Mouse (Mus musculus) lung, postnatal 4 days (tissue): ENCODE data around the gene Gm17482.
A peak's percentile ranks its signal among the peaks of the same experiment; 100 is the strongest.
"Not testable (repeated sequence)": the region's sequence is repeated elsewhere in the genome, so short reads cannot be mapped to it uniquely, and the experiment has no call there.

Experiments
- DNase-seq, 2 experiments: peaks; one replicate each; pipeline ENCODE4 v3.0.0; 2021

Gm17482 gene

GRCm38 (mm10) chr6:115227043-115227442 is at the start of gene Gm17482:
TSS of gene Gm17482 (plus strand) at chr6:115227343.
- DNase-seq, result no peak

DNA sequence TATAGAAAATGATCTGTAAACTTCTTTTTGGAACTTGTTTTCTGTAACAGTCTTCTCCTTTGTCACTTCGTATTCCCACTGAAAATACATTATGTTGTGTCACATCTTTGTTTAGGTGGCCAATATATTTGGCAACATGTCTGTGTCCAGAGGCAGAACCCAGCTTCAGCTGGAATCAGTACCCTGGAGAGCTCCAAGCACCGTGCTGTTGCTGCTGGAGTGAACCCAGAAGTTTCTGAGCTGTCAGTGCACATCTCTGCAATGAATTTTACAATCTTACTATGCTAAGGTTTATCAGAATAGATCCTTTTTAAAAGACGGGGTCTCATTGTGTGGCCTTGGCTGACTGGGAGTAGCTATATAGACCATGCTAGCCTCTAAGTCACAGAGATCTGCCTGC is 48.3 kb upstream of the Gm17482 start:
- peak; percentile 43 to 58 for DNase-seq

DNA sequence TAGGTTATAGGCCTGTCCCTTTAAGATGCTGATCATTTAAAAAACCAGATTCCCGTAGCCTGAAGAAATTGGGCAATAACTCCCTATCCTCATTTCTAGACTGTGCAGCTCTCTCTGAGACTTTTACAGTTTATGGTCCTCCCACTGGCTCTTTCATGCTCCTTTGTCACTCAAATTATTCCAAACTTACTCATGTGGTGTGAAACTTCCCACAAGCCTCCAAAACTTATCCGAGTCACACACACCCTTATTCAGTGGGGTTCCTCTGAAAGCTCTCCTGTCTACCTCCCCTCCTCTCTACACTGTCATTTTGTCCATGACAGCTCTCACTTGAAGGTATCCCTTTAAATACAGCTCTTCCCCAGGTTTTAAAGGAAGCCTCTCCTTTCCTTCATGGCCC is 46.0 kb upstream of the Gm17482 start:
- DNase-seq, result no peak

- DNase-seq, result no peak
Observed at GRCm38 (mm10) chr6:115191111-115191510, 36.0 kb upstream of the Gm17482 start.

GRCm38 (mm10) chr6:115200753-115201152 is 26.4 kb upstream of the Gm17482 start:
- no peak for DNase-seq

GRCm38 (mm10) chr6:115203029-115203428 is 24.1 kb upstream of the Gm17482 start:
- no peak for DNase-seq

GRCm38 (mm10) chr6:115210187-115210586 is 17.0 kb upstream of the Gm17482 start:
- no peak for DNase-seq

DNA sequence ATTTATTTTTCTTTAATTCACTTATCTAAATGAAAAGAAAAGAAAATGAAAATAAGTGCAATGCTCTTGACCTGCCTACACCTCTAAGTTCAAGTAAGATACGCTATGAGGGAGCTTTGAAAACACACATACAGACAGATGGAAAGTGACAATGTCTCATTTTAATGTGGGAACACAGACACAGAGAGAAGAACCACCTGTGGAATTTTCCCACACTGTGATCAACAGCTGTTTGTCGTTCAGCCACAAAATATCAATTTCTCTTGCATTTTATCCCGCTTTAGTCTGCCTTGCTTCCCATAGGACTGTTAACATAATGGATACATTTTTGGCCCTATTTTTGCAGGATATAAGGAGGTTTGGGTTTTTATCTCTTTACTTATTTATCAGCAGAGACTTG is 16.3 kb upstream of the Gm17482 start:
- DNase-seq, result no peak

- DNase-seq, result peak in 1 of 2 experiments; percentile 13
Observed at GRCm38 (mm10) chr6:115212132-115212903, 14.8 kb upstream of the Gm17482 start.

GRCm38 (mm10) chr6:115213129-115213528 is 14.0 kb upstream of the Gm17482 start:
- DNase-seq, result no peak

GRCm38 (mm10) chr6:115221215-115221641 is 5.9 kb upstream of the Gm17482 start:
- DNase-seq, result no peak

GRCm38 (mm10) chr6:115225519-115225918 is 1.6 kb upstream of the Gm17482 start:
- no peak for DNase-seq

DNA sequence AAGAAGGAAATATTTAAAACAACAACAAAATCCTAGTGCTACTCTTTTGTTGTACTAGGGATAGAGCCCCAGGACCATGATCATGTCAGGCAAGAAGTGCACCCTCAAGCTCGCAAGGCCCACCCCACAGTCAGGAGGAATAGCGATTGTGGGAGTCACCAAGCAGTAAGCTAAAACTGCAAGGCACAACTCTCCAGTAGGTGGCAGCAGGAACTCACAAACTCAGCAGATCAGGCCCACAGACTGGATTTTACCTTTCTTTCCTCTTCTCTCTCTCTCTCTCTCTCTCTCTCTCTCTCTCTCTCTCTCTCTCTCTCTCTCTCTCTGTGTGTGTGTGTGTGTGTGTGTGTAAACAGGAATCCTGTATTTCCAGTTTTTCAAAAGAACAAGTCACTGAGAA is 386 bp downstream of the Gm17482 start:
- peak; percentile 64 to 84 for DNase-seq

GRCm38 (mm10) chr6:115230557-115230956 is 3.4 kb downstream of the Gm17482 start:
- DNase-seq, result no peak

DNA sequence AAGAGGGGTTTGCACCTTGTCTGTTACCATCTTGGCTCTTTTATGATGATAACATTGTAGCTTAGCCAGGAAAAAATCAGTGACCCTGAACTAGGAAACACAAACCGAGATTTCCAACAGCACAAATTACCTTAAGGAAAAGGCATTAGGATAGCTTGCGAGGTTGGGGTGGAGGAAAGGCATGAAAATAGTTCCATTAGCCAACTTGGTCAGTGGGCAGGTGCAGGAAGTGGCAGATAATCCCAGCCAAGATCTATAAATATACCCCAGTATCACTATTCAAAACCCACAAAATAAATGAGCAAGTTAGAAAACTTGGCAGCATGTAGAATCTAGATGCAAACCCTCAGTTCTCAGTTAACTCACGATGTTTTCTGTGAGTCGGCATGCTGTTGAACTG is 4.7 kb downstream of the Gm17482 start:
- DNase-seq, result no peak

GRCm38 (mm10) chr6:115232562-115232961 is 5.4 kb downstream of the Gm17482 start:
- DNase-seq, result no peak

DNA sequence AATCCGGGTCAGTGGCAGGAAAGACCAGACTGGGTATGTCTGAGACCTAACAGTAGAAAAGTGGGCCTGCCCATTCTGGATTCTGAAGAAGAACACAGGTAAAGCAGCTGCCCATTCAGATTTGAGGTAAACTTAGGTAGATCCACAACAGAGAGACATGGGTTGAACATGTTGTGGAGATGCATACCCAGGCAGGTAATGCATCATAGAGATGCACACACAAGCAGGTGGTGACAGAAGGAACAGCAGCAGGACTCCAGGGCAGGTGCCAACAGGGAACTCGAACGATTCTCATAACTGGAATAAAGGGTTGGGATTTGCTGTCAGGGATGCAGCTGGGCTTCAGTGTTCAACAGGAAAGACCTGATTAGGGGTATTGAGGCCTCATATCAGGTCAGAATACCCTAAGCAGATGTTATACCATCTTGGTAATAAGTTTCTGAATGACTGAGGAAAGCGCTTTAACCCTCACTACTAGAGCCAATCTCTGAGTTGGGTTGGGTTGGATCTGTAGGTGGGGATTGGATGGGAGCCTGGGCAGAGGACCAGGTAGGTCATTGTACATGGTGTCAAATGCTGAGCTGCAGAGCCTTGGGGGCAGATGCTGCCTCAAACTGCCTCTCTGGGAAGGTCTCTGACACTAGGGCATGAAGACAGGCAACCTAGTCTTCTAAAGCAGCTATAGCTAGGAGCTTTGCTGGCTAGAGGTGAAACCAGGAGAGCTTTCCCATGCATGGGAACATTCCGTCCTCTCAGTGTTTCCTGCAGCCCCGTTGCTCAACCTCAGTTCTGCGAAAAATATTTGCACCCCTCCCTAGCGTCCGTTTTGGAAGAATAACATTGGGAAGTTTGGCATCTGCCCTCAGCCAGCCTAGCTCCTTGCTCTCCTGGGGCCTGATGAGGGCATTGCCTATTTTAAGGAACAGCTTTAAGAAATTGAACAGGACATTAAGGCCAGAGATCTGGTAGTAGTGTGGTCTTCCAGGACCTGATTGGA is 11.2 kb downstream of the Gm17482 start:
- no peak for DNase-seq

DNA sequence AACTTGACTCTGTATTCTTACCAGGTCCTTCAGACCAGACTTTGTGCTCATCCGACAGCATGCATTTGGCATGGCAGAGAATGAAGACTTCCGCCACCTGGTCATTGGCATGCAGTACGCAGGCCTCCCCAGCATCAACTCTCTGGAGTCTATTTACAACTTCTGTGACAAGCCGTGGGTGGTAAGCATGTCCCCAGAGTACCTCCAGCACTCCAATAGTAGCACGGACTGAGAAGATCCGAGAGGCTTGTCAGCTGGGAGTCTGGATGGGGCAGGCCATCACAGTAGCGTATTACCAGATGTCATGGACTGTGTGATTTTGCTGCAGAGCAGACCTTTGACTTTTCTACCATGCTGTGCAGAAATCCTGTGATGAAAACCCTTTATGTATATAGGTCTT is 12.2 kb downstream of the Gm17482 start:
- no peak for DNase-seq

- not testable (repeated sequence) for DNase-seq
Observed at GRCm38 (mm10) chr6:115240431-115240830, 13.3 kb downstream of the Gm17482 start.

GRCm38 (mm10) chr6:115241131-115241699 is 14.1 kb downstream of the Gm17482 start:
- no peak for DNase-seq

DNA sequence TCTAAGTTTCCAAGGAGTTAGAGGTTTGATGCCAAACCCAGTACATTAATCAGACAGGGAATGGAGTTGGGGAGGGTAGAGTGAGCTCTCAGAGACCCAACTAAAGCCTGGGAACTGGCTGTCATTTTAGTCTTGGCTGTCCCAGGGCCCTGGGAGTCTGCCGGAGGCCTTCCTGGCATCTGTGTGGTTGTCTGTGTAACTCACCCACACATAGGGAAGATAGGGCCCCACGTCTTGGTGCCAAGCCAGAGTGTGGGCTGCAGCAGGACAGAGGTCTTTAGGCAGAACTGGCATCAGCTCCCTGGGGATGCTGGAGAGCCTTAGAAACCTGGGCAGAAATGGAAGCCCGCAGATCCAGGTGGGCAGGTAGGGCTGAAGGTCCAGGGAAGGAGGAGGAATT is 14.8 kb downstream of the Gm17482 start:
- no peak for DNase-seq

DNA sequence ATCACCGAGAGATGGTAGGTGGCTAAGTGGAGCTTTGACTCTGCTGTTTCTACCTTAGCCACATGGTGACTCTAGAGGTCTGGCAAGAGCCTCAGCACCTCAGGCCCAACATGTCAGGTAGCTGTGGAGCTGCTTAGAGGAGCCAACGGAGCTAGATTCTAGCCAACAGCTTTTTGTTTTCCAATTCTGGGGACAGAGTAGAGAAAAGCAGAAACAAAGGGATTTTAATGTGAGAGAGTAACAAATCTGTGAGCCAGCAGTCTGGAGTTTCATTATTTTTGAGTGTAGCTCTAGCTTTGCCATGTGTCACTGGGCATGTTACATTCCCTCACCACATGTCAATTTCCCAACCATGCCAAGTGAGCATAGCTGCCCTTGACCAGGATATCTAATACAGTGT is 17.1 kb downstream of the Gm17482 start:
- DNase-seq, result no peak

GRCm38 (mm10) chr6:115245500-115246058 is 18.4 kb downstream of the Gm17482 start:
- DNase-seq, result no peak
